Mouse (Mus musculus) forebrain, embryonic 12.5 days (tissue): ENCODE data around the gene Skint1. TPM values are rescaled to one million over a fixed set of nuclear protein-coding genes. Genes with fewer than 3 reads are reported as not detected.
"Not testable (repeated sequence)": the region's sequence is repeated elsewhere in the genome, so short reads cannot be mapped to it uniquely, and the experiment has no call there.

Source experiments
- ATAC-seq: fragments of 200-750 bp; cut with Nextera tagmentation; 2 replicates; pipeline ENCODE4 v1.8.0; 2017; ENCODE audit warnings: moderate TSS enrichment; ENCODE audit not compliant: low FRiP score
- H3K27ac ChIP-seq: fragments of 300-500 bp; sonication (generic); 2 replicates; pipeline ENCODE4 v1.5.1; 2016; ENCODE audit warnings: mild to moderate bottlenecking
- H3K27me3 ChIP-seq: fragments of 300-500 bp; sonication (generic); 2 replicates; pipeline ENCODE4 v1.6.1; 2016; ENCODE audit warnings: mild to moderate bottlenecking
- H3K36me3 ChIP-seq: fragments of 300-500 bp; sonication (generic); replicated peaks from 2 replicates; pipeline ENCODE4 v1.6.1; 2016; ENCODE audit warnings: mild to moderate bottlenecking
- H3K4me1 ChIP-seq: fragments of 300-500 bp; sonication (generic); 2 replicates; pipeline ENCODE4 v1.6.1; 2016
- H3K4me2 ChIP-seq: fragments of 300-500 bp; sonication (generic); 2 replicates; pipeline ENCODE4 v1.6.1; 2016; ENCODE audit warnings: mild to moderate bottlenecking, moderate library complexity
- H3K4me3 ChIP-seq: fragments of 300-500 bp; sonication (generic); replicated peaks from 2 replicates; pipeline ENCODE4 v1.5.1; 2016; ENCODE audit warnings: mild to moderate bottlenecking
- H3K9ac ChIP-seq: fragments of 300-500 bp; sonication (generic); 2 replicates; pipeline ENCODE4 v1.6.1; 2016; ENCODE audit warnings: mild to moderate bottlenecking
- H3K9me3 ChIP-seq: fragments of 300-500 bp; sonication (generic); 2 replicates; pipeline ENCODE4 v1.6.1; 2016
- WGBS: fragments of 180-500 bp; shearing (Covaris S2); methylation state at CpG from one replicate; pipeline ENCODE4 v1.1.7; 2016; 5-methylcytosine and 5-hydroxymethylcytosine counted together
- polyA plus RNA-seq: library from polyadenylated mRNA; unstranded; fragments of >200 nt; fragmentation: Nextera tagmentation; extraction: Ambion mirVana; gene quantifications from 2 replicates; pipeline ENCODE4 v1.2.1, GENCODE M21; 2016

Gene Skint1
- polyA plus RNA-seq, result not detected in 2 replicates

- no peaks in the 10 kb centered on the region for H3K36me3 ChIP-seq
- H3K27ac ChIP-seq, result no peak within 1 kb of the TSS
- no peak for ATAC-seq
Observed at GRCm38 (mm10) chr4:112005969-112006368, at the start of gene Skint1. Skint1 (plus strand) TSS chr4:112006269.

GRCm38 (mm10) chr4:111961309-111961708 is 44.8 kb upstream of the Skint1 start:
- no peaks in the 10 kb centered on the region for H3K36me3 ChIP-seq
- H3K4me2 ChIP-seq, result no peak overlapping the region
- WGBS, result 20% methylated on average over 1 of the region's 1 CpGs
- no peaks in the 10 kb centered on the region for H3K27me3 ChIP-seq
- H3K9me3 ChIP-seq, result no peaks in the 10 kb centered on the region
- no peak overlapping the region for H3K9ac ChIP-seq
- ATAC-seq, result no peak
- no peak overlapping the region for H3K27ac ChIP-seq
- no peaks in the 10 kb centered on the region for H3K4me1 ChIP-seq
- no peak overlapping the region for H3K4me3 ChIP-seq

More at GRCm38 (mm10) chr4:112005969-112006368, at the start of gene Skint1:
- Histone ChIP-seq H3K27me3 (no peaks in the 10 kb centered on the region), H3K9me3 (no peaks in the 10 kb centered on the region), H3K4me2 (no peak within 1 kb of the TSS), H3K4me1 (no peaks in the 10 kb centered on the region), H3K4me3 (no peak within 1 kb of the TSS), H3K9ac (no peak within 1 kb of the TSS)

GRCm38 (mm10) chr4:111963241-111963640 is 42.8 kb upstream of the Skint1 start:
- not testable (repeated sequence) for H3K4me2 ChIP-seq

GRCm38 (mm10) chr4:111963669-111964068 is 42.4 kb upstream of the Skint1 start:
- Histone ChIP-seq H3K4me1 (no peaks in the 10 kb centered on the region), H3K27ac (no peak overlapping the region), H3K9me3 (no peaks in the 10 kb centered on the region), H3K4me2 (no peak overlapping the region), H3K9ac (no peak overlapping the region), H3K27me3 (no peaks in the 10 kb centered on the region), H3K4me3 (no peak overlapping the region), H3K36me3 (no peaks in the 10 kb centered on the region)
- 81% methylated on average over 3 of the region's 3 CpGs for whole genome bisulfite sequencing
- no peak for ATAC-seq

More at GRCm38 (mm10) chr4:111963241-111963640, 42.8 kb upstream of the Skint1 start:
- not testable (repeated sequence) for H3K4me3 ChIP-seq, H3K27ac ChIP-seq, H3K9ac ChIP-seq, ATAC-seq, H3K4me1 ChIP-seq, H3K36me3 ChIP-seq, H3K9me3 ChIP-seq, H3K27me3 ChIP-seq
- WGBS, result 75% methylated on average over 1 of the region's 1 CpGs

- H3K27me3 ChIP-seq, result no peaks in the 10 kb centered on the region
- no peaks in the 10 kb centered on the region for H3K36me3 ChIP-seq
- H3K4me3 ChIP-seq, result no peak within 1 kb of the TSS
- H3K4me1 ChIP-seq, result no peaks in the 10 kb centered on the region
- H3K9me3 ChIP-seq, result no peaks in the 10 kb centered on the region
- H3K9ac ChIP-seq, result no peak within 1 kb of the TSS
- no peak for ATAC-seq
- H3K4me2 ChIP-seq, result no peak within 1 kb of the TSS
- 98% methylated on average over 1 of the region's 1 CpGs for WGBS
- H3K27ac ChIP-seq, result no peak within 1 kb of the TSS
Observed at GRCm38 (mm10) chr4:111972623-111973022, 33.4 kb upstream of the Skint1 start, which contains the start of gene Skint7. Skint7 (plus strand) TSS chr4:111972923.

GRCm38 (mm10) chr4:112071716-112072115 is 65.6 kb downstream of the Skint1 start, which contains the start of gene Skint4:
Skint4 (plus strand) TSS chr4:112072016.
- H3K27ac ChIP-seq, result no peak within 1 kb of the TSS
- H3K9ac ChIP-seq, result no peak within 1 kb of the TSS
- ATAC-seq, result no peak
- no peak within 1 kb of the TSS for H3K4me3 ChIP-seq
- H3K4me2 ChIP-seq, result no peak within 1 kb of the TSS
- H3K27me3 ChIP-seq, result no peaks in the 10 kb centered on the region
- no peaks in the 10 kb centered on the region for H3K36me3 ChIP-seq
- no peaks in the 10 kb centered on the region for H3K9me3 ChIP-seq
- no peaks in the 10 kb centered on the region for H3K4me1 ChIP-seq

Other genes with a start within 250 kb of the Skint1 start
- gene Slc5a9, start 103.4 kb upstream of the Skint1 start, polyA plus RNA-seq, result not detected in 2 replicates
- not detected in 2 replicates for gene Skint8, start 86.9 kb upstream of the Skint1 start, polyA plus RNA-seq
- not detected in 2 replicates for gene Skint7, start 33.3 kb upstream of the Skint1 start, polyA plus RNA-seq
- not detected in 2 replicates for gene Skint4, start 65.7 kb downstream of the Skint1 start, polyA plus RNA-seq
- gene Skint3, start 226.0 kb downstream of the Skint1 start, polyA plus RNA-seq, result not detected in 2 replicates